Mouse (Mus musculus): Measurements from ENCODE around the gene Sf3b3. TPM values are rescaled to one million over a fixed set of nuclear protein-coding genes. Genes with fewer than 3 reads are reported as not detected.
"Not testable (repeated sequence)": the region's sequence is repeated elsewhere in the genome, so short reads cannot be mapped to it uniquely, and the experiment has no call there.

Gene Sf3b3
- polyA plus RNA-seq, 1 experiment, result 91.8 TPM

- Histone ChIP-seq H3ac (ENCODE audit: control insufficient read depth, insufficient read length, low read depth) (no peak overlapping the region), H3K36me3 (ENCODE audit: control insufficient read depth, insufficient read depth) (peaks cover 84% of the 10 kb centered on the region), H3K27me3 (ENCODE audit: control insufficient read depth, insufficient read depth, insufficient read length) (no peaks in the 10 kb centered on the region), H3K4me3 (ENCODE audit: insufficient read depth, poor library complexity, severe bottlenecking) (no peak overlapping the region), H3K79me3 (ENCODE audit: low read depth) (no peaks in the 10 kb centered on the region), H3K79me2 (ENCODE audit: control insufficient read depth, insufficient read depth) (no peaks in the 10 kb centered on the region)
- TF ChIP-seq CEBPB (IDR thresholded peaks at IDR 0.05; ENCODE audit: low read depth) (no peak), FOSL1 (IDR thresholded peaks at IDR 0.05; ENCODE audit: insufficient read depth, low read length, poor library complexity, severe bottlenecking) (no peak), MAX (IDR thresholded peaks at IDR 0.05) (no peak), CTCF (IDR thresholded peaks at IDR 0.05; ENCODE audit: control insufficient read depth, insufficient read depth, insufficient read length) (no peak), USF1 (IDR thresholded peaks at IDR 0.05; ENCODE audit: low read depth) (no peak), MYOD1 (IDR thresholded peaks at IDR 0.05; ENCODE audit: control insufficient read depth, insufficient read length, low read depth) (no peak), MYOG (IDR thresholded peaks at IDR 0.05; ENCODE audit: control insufficient read depth, extremely low read depth, insufficient read length) (no peak)
Measured at GRCm38 (mm10) chr8:110859651-110860501, 13.3 kb upstream of the Sf3b3 start.

DNA sequence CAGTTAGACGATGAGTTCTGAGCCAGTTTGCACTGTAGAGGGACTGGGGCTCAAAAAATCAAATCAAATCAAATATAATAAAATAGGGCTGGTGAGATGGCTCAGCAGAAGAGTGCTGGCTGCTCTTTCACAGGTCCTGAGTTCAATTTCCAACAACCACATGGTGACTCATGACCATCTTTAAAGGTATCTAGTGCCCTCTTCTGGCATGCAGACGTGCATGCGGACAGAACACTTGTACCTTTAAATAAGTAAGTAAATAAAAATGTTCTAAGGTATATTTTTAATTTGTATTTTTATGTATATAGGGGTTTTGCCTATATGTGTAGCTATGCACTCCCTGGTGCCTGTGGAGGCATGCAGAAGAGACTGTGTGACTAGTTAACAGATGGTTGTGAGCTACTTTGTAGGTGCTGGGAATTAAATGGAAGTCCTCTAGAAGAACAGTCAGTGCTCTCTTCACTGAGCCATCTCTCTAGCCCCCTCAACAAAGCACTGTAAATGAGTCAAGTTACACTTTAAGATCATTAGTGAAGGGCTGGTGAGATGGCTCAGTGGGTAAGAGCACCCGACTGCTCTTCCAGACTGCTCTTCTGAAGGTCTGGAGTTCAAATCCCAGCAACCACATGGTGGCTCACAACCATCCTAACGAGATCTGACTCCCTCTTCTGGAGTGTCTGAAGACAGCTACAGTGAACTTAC, 10.3 kb upstream of the Sf3b3 start:
- Histone ChIP-seq H3K27me3 (ENCODE audit: control insufficient read depth, insufficient read depth, insufficient read length) (no peaks in the 10 kb centered on the region), H3K4me3 (ENCODE audit: insufficient read depth, poor library complexity, severe bottlenecking) (no peak overlapping the region), H3K79me3 (ENCODE audit: low read depth) (no peaks in the 10 kb centered on the region), H3K36me3 (ENCODE audit: control insufficient read depth, insufficient read depth) (peaks cover 89% of the 10 kb centered on the region), H3ac (ENCODE audit: control insufficient read depth, insufficient read length, low read depth) (no peak overlapping the region), H3K79me2 (ENCODE audit: control insufficient read depth, insufficient read depth) (no peaks in the 10 kb centered on the region)
- TF ChIP-seq MYOD1 (IDR thresholded peaks at IDR 0.05; ENCODE audit: control insufficient read depth, insufficient read length, low read depth), result no peak
- TF ChIP-seq MAX (IDR thresholded peaks at IDR 0.05), result no peak
- no peak for TF ChIP-seq FOSL1 (IDR thresholded peaks at IDR 0.05; ENCODE audit: insufficient read depth, low read length, poor library complexity, severe bottlenecking)
- no peak for TF ChIP-seq CTCF (IDR thresholded peaks at IDR 0.05; ENCODE audit: control insufficient read depth, insufficient read depth, insufficient read length)
- TF ChIP-seq CEBPB (IDR thresholded peaks at IDR 0.05; ENCODE audit: low read depth), result no peak
- TF ChIP-seq MYOG (IDR thresholded peaks at IDR 0.05; ENCODE audit: control insufficient read depth, extremely low read depth, insufficient read length), result no peak
- TF ChIP-seq USF1 (IDR thresholded peaks at IDR 0.05; ENCODE audit: low read depth), result no peak

DNA sequence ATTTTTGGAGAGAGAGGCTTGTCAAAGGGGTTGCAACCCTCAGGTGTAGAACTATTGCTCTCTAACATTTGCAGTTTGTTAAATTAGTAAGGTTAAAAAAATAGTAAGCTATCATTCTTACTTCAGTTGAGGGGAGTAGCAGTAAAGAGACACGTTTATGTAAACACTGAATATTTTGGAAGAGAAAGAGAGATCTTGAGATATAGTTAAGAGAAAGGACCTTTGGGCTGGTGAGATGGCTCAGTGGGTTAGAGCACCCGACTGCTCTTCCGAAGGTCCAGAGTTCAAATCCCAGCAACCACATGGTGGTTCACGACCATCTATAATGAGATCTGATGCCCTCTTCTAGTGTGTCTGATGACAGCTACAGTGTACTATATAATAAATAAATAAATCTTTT, 9.5 kb upstream of the Sf3b3 start:
- H3ac ChIP-seq (ENCODE audit: control insufficient read depth, insufficient read length, low read depth); H3K4me3 ChIP-seq (ENCODE audit: insufficient read depth, poor library complexity, severe bottlenecking); H3K79me3 ChIP-seq (ENCODE audit: low read depth); H3K79me2 ChIP-seq (ENCODE audit: control insufficient read depth, insufficient read depth); H3K27me3 ChIP-seq (ENCODE audit: control insufficient read depth, insufficient read depth, insufficient read length): not testable (repeated sequence)
- peaks cover 91% of the 10 kb centered on the region for H3K36me3 ChIP-seq (ENCODE audit: control insufficient read depth, insufficient read depth)

GRCm38 (mm10) chr8:110851186-110851585, 4.6 kb upstream of the Sf3b3 start:
- peaks cover 33% of the 10 kb centered on the region for H3K79me2 ChIP-seq (ENCODE audit: control insufficient read depth, insufficient read depth)
- no peak overlapping the region for H3K4me3 ChIP-seq (ENCODE audit: insufficient read depth, poor library complexity, severe bottlenecking)
- peaks cover 21% of the 10 kb centered on the region for H3K79me3 ChIP-seq (ENCODE audit: low read depth)
- H3K36me3 ChIP-seq (ENCODE audit: control insufficient read depth, insufficient read depth), result peaks cover 65% of the 10 kb centered on the region
- no peak overlapping the region for H3ac ChIP-seq (ENCODE audit: control insufficient read depth, insufficient read length, low read depth)
- no peak for TF ChIP-seq CTCF (IDR thresholded peaks at IDR 0.05; ENCODE audit: control insufficient read depth, insufficient read depth, insufficient read length)
- TF ChIP-seq MYOG (IDR thresholded peaks at IDR 0.05; ENCODE audit: control insufficient read depth, extremely low read depth, insufficient read length), result no peak
- TF ChIP-seq MYOD1 (IDR thresholded peaks at IDR 0.05; ENCODE audit: control insufficient read depth, insufficient read length, low read depth), result no peak
- no peak for TF ChIP-seq CEBPB (IDR thresholded peaks at IDR 0.05; ENCODE audit: low read depth)
- TF ChIP-seq USF1 (IDR thresholded peaks at IDR 0.05; ENCODE audit: low read depth), result no peak
- TF ChIP-seq MAX (IDR thresholded peaks at IDR 0.05), result no peak
- no peak for TF ChIP-seq FOSL1 (IDR thresholded peaks at IDR 0.05; ENCODE audit: insufficient read depth, low read length, poor library complexity, severe bottlenecking)
- H3K27me3 ChIP-seq (ENCODE audit: control insufficient read depth, insufficient read depth, insufficient read length), result no peaks in the 10 kb centered on the region

GRCm38 (mm10) chr8:110847645-110848495, 1.3 kb upstream of the Sf3b3 start:
- H3K27me3 ChIP-seq (ENCODE audit: control insufficient read depth, insufficient read depth, insufficient read length), result no peaks in the 10 kb centered on the region
- peaks cover 66% of the 10 kb centered on the region for H3K79me2 ChIP-seq (ENCODE audit: control insufficient read depth, insufficient read depth)
- peak overlapping the region; percentile 94 for H3K4me3 ChIP-seq (ENCODE audit: insufficient read depth, poor library complexity, severe bottlenecking)
- peaks cover 53% of the 10 kb centered on the region for H3K79me3 ChIP-seq (ENCODE audit: low read depth)
- TF ChIP-seq MYOD1 (IDR thresholded peaks at IDR 0.05; ENCODE audit: control insufficient read depth, insufficient read length, low read depth) (no peak), CEBPB (IDR thresholded peaks at IDR 0.05; ENCODE audit: low read depth) (no peak), MYOG (IDR thresholded peaks at IDR 0.05; ENCODE audit: control insufficient read depth, extremely low read depth, insufficient read length) (no peak), FOSL1 (IDR thresholded peaks at IDR 0.05; ENCODE audit: insufficient read depth, low read length, poor library complexity, severe bottlenecking) (no peak), CTCF (IDR thresholded peaks at IDR 0.05; ENCODE audit: control insufficient read depth, insufficient read depth, insufficient read length) (no peak), USF1 (IDR thresholded peaks at IDR 0.05; ENCODE audit: low read depth) (no peak)
- H3ac ChIP-seq (ENCODE audit: control insufficient read depth, insufficient read length, low read depth), result peak overlapping the region; percentile 40
- H3K36me3 ChIP-seq (ENCODE audit: control insufficient read depth, insufficient read depth), result peaks cover 60% of the 10 kb centered on the region
